Mouse (Mus musculus): ENCODE measurements around the gene Tnfrsf18.

Tnfrsf18 gene

DNA sequence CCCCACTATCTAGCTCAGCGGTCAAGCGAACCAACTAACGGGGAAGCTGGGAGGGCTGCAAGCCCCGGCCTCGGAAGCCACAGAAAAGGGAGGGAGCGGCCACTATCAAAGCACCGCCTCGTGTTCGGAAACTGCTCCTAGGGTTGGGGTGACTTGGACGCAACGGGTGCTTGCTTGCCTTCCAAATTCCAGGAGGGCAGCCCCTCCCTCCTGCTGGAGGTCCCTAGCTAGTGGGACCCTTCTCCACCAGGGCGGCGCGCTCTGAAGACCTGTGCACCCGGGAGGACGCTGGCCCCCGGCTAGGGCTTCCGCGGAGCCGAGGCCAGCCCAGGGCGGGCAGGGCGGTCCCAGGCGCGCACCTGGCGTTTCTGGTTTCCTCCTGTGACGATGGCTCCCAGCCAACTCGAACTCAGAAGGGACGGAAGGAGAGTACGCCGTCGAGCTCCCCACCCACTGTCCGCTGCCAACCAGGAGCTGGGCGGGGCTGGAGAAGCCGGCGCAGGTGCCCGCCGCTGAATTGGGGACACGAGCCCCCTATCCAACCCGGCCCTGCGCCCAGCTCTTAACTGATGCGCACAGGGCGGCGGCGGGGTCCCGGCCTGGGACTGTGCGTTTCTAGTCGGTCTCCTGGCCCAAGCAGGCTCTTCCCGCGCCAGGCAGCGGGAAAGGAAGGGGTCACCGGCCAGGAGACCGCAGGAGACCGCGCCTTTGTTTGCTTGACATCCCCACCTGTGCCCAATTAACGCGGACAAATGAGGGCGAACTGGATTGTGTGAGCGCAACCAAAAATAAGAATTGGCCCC lies 51.7 kb downstream of the Tnfrsf18 start:
- peak; percentile 52 to 70 for DNase-seq
